Mouse (Mus musculus) adrenal gland (tissue): ENCODE results near the gene Slc16a12.
"Not testable (repeated sequence)": the region's sequence is repeated elsewhere in the genome, so short reads cannot be mapped to it uniquely, and the experiment has no call there.

ENCODE experiments used
- intact Hi-C: fragments of 180-260 bp; cut with DNase I; formaldehyde crosslinking; loops from one replicate; pipeline ENCODE4 v1.15.1; 2025
- long read RNA-seq, 2 experiments: library from polyadenylated mRNA; unstranded; transcript quantifications; one replicate each; pipeline ENCODE4 v2.0.0; 2020; ENCODE audit warnings: borderline replicate concordance in 1 of 2; ENCODE audit not compliant: insufficient replicate concordance in 1 of 2

Gene Slc16a12
- long read RNA-seq, experiment 1 = 0 reads
- long read RNA-seq, experiment 2 = 0 reads

DNA sequence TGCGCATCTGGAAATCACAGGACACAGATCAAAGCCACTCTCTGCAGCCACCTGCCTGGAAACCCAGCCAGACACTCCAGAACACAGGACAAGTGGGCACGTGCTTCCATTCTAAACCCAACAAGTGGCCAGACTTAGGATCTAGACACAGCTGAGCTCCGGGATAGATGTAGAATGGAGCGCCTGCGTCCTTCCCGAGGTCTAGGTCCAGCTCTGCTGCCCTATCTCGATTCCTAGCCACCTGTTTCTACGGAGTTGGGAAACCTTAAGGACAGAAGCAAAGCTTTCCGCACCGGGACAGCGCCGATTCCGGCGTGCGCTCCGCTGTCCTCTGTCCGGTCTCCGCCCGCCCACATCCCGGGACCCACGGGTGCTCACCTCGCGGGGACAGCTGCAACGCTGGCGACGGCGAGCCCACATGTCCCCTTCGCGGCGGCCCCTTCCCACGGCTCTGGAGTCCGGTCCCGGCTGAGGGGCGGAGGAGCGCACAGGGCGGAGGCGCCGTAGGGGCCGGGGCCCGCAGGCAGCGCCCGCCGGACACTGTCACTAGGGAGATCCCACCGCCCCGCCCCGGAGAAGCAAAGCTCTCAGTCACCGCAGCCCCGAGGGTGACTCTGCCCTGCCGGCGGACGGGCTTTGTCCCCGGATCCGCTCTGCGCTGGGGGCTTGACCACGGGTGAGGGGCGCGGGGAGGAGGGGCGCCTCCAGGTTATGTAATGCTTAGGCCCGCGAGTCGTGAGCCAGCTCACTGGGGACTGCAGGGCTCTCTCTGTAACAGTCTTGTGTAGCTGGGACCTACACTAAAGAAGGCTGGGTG lies at the start of gene Slc16a12:
TSS of gene Slc16a12 (minus strand) at position 602 of the 817 bp plus-strand sequence.
- intact Hi-C loops = no loop called here

DNA sequence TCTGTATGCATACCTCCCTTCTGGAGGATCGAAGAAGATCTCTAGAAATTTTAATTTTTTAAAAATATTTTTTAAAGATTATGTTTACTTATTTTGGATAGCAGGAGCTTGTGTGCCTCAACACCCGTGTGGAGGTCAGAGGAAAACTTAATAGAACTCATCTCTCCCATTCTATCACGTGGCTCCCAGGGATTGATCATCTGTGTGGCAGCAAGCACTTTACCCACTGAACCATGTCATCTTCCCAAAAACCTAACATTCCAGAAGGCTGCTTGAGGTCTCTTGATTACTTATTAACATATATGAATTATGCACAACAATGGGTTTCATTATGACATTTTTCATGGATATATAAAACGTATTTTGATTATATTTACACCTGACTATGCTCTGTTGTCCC lies 49.3 kb upstream of the Slc16a12 start:
- intact Hi-C loops = no loop called here

DNA sequence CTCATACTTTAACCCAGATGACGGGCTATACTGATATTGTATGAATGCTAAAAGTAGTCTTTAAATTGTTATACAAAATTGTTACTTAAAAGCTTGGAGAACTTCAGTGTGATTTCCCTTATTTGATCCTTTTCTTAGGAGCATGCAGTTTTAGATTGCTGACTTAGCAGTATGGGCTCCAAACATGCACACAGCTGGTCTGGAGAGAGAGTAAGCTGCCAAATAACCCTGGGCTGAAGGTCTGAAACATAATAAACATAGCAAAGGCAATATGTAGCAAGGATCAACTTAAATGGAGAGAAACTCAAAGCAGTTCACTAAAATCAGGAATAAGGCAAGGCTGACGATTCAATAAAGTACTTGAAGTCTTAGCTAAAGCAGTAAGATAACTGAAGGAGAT lies 35.4 kb upstream of the Slc16a12 start:
- intact Hi-C loops = no loop called here

DNA sequence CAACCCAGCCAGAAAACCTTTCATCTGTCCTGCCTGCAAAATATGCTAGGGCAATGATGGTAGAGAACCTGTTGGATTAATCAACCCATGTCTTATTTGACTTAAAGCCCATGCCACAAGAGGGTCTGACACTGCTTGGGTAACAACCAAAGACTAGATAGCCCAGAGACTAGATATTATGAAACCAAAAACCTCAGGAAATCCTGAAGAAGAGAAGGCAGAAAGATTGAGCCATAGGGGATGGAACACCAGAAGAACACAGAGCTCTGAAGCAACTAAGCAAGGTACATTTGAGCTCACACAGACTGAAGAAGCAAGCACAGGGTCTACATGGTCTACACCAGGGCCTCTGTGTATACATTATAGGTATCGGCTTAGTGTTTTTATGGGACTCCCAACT lies 31.9 kb upstream of the Slc16a12 start:
- intact Hi-C loops = no loop called here

DNA sequence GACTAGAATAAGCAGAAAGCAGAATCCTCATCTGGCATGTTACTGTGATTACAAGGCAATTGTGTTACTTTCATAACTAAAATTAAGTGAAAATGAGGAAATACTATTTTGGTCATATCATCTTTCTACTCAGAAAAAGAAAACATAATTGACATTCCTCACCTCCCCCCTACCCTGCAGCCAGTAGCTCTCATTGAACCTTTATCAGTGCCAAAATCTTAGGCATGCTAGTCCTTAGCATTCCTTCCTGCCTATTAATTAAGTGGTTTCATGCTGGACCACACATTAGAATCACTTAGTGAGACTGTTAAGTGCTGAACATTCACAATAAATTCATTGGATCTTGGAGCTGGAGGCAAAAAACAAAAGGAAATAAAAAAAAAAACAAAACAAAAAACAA lies 31.0 kb upstream of the Slc16a12 start:
- intact Hi-C loops = no loop called here

- intact Hi-C loops = loop anchor here (1.0 kb wide), 2 partner anchors 87 to 106 kb away; no protein-coding TSS in a partner anchor
Observed at GRCm38 (mm10) chr19:34772775-34773174, 25.7 kb upstream of the Slc16a12 start.

GRCm38 (mm10) chr19:34770764-34771163 lies 23.7 kb upstream of the Slc16a12 start:
- intact Hi-C loops = no loop called here

DNA sequence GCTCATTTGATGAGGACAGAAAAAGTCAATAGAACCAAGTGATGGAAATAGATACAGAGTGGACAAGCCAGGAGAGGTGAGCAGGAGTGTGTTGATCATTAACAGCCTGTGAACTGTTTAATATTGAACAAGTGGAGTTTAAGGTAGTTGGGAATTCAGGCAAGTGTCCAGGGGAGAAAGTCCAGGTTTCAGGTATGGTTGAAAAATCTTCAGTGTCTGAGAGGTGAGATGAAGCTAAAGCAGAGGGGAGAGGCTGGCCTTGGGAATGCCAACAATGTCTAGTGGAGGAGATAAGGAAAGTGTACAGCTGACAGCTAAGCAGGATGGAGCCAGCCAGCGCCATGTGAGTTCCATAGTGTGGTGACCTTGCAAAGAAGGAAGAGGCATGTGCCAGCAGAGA lies 11.7 kb upstream of the Slc16a12 start:
- intact Hi-C loops = no loop called here

- intact Hi-C loops = no loop called here
Observed at GRCm38 (mm10) chr19:34756561-34757240, 9.6 kb upstream of the Slc16a12 start.

GRCm38 (mm10) chr19:34755680-34756079 lies 8.6 kb upstream of the Slc16a12 start:
- intact Hi-C loops = no loop called here

DNA sequence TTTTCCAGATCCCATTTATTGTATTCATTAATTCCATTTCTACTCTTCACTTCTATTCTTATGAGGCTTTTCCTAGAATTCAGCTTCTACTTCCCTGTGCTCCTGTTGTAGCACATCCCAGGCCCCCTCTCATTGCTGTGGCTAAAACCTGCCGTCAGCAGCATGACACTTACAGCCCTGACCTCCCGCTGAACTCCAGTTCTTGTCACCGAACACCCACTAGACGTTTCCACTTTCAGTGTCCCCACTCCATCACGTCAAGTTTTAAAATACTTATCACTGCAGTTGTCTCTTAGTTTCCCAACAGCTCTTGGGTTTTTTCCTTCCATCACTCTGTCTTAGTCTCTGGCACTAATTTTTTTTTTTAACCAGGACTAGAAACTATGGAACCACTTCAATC lies 6.2 kb upstream of the Slc16a12 start:
- intact Hi-C loops = no loop called here

GRCm38 (mm10) chr19:34752391-34753092 lies 5.5 kb upstream of the Slc16a12 start:
- intact Hi-C loops = no loop called here

- intact Hi-C loops = no loop called here
Observed at GRCm38 (mm10) chr19:34751150-34751549, 4.1 kb upstream of the Slc16a12 start.

- intact Hi-C loops = no loop called here
Observed at GRCm38 (mm10) chr19:34748992-34749391, 1.9 kb upstream of the Slc16a12 start.

DNA sequence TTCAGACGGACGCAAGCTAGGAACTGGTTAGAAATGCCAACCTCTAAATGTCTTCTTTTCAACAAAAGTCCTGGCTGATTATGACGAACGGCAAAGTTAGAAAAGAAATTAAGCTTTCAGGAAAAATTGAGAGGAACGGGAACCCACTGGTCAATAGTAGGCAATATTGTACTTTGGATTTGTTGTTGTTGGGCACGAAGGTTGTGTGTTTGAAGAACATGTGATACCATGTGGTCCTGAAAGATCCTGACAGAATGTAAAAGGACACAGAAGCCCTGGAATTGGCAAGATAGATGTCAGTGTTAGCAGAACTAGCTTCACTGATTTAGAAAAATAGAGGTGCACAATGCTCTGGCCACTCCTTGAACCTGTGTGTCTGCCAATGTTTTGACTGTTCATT lies 880 bp upstream of the Slc16a12 start:
- intact Hi-C loops = not testable (repeated sequence)

DNA sequence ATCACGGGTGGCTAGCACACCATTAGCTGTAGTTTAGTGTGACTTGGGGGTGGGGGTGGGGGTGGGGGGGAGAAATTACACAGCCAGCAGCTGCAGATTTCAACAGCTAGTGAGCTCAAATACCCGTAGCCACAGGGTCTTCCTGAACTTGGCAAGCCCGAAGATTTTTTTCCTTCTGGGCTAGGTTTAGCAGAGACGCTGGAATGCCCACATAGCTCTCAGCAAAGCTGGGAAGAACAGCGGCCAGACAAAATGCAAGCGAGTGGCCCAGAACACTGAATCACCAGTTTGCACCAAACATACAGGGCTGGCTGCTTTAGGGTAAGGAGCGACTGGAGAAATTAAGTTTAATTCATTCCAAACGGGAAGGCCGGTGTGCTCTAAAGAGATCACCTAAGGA lies 888 bp downstream of the Slc16a12 start:
- intact Hi-C loops = no loop called here

- intact Hi-C loops = no loop called here
Observed at GRCm38 (mm10) chr19:34745012-34745411, 2.1 kb downstream of the Slc16a12 start.

DNA sequence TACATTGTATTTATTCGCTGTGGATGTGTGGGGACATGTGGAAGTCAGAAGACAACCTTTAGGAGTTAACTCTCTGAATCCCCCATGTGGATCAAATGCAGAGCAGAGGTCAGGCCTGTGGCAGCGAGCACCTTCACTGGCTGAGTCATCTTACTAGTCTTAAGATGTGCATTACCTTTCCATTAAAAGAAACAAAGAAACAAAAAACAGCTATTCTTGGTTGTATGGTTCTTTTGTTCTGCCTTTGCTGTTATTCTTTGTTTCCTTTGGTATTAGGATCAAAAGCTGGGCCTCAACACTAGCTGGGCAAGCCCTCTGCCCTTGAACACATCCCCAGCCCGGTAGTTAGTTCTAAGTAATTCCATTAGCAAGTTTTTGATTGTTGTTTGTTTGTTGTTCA lies 9.2 kb downstream of the Slc16a12 start:
- intact Hi-C loops = no loop called here

- intact Hi-C loops = no loop called here
Observed at GRCm38 (mm10) chr19:34735900-34736299, 11.2 kb downstream of the Slc16a12 start.

GRCm38 (mm10) chr19:34733020-34733419 lies 14.1 kb downstream of the Slc16a12 start:
- intact Hi-C loops = no loop called here

DNA sequence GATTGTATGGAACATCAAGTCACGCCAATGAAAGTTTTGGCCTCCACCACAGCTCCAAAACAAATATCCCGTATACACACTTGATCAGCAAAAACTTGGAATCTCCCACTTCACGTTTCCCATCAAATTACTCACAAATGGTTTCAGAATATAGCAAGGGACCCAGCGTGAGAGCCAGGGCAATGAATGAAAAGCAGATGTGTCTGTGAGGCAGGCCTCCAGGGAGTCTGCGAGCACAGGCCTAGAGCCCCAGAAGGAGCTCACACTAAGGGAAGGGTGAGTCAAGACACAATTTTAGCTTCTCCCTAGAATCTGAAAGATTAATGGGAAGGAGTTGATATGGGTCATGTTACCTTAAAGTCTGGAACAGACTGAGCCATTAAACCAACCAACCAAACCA lies 15.7 kb downstream of the Slc16a12 start:
- intact Hi-C loops = no loop called here

GRCm38 (mm10) chr19:34730584-34730983 lies 16.5 kb downstream of the Slc16a12 start:
- intact Hi-C loops = no loop called here
